Mouse (Mus musculus): Measurements from ENCODE around the gene BC030499. TPM values are rescaled to one million over a fixed set of nuclear protein-coding genes. Genes with fewer than 3 reads are reported as not detected.
A peak's percentile ranks its signal among the peaks of the same experiment; 100 is the strongest.

Gene BC030499
- polyA plus RNA-seq, 1 experiment from 2014 or later: 0.29 TPM

GRCm38 (mm10) chr11:78332676-78333075 lies 42.0 kb downstream of the BC030499 start:
- 90% methylated on average over 12 of the region's 12 CpGs for WGBS
- peaks cover 8% of the 10 kb centered on the region for H3K4me1 ChIP-seq
- H3K27me3 ChIP-seq (replicated peaks): no peaks in the 10 kb centered on the region
- peaks cover 49% of the 10 kb centered on the region for H3K36me3 ChIP-seq
- no peak for ATAC-seq (ENCODE audit: extremely low read depth, insufficient number of reproducible peaks, low FRiP score, low TSS enrichment)
- H3K9ac ChIP-seq: no peak overlapping the region
- H3K9me3 ChIP-seq: no peaks in the 10 kb centered on the region
- no peak overlapping the region for H3K4me3 ChIP-seq
- H3K27ac ChIP-seq (replicated peaks): no peak overlapping the region
- no peak overlapping the region for H3K4me2 ChIP-seq

GRCm38 (mm10) chr11:78333992-78334391 lies 43.4 kb downstream of the BC030499 start:
- no peaks in the 10 kb centered on the region for H3K27me3 ChIP-seq (replicated peaks)
- H3K36me3 ChIP-seq: peaks cover 61% of the 10 kb centered on the region
- 92% methylated on average over 5 of the region's 5 CpGs for WGBS
- peaks cover 5% of the 10 kb centered on the region for H3K4me1 ChIP-seq
- no peak overlapping the region for H3K4me2 ChIP-seq
- no peak overlapping the region for H3K27ac ChIP-seq (replicated peaks)
- no peak for ATAC-seq (ENCODE audit: extremely low read depth, insufficient number of reproducible peaks, low FRiP score, low TSS enrichment)
- H3K4me3 ChIP-seq: no peak overlapping the region
- no peaks in the 10 kb centered on the region for H3K9me3 ChIP-seq
- no peak overlapping the region for H3K9ac ChIP-seq

GRCm38 (mm10) chr11:78337040-78337439 lies 46.4 kb downstream of the BC030499 start:
- Histone ChIP-seq H3K27me3 (replicated peaks) (no peaks in the 10 kb centered on the region), H3K27ac (replicated peaks) (no peak overlapping the region), H3K36me3 (peaks cover 86% of the 10 kb centered on the region), H3K9ac (no peak overlapping the region), H3K4me2 (no peak overlapping the region), H3K4me3 (no peak overlapping the region), H3K9me3 (no peaks in the 10 kb centered on the region), H3K4me1 (no peaks in the 10 kb centered on the region)
- no peak for ATAC-seq (ENCODE audit: extremely low read depth, insufficient number of reproducible peaks, low FRiP score, low TSS enrichment)
- 86% methylated on average over 8 of the region's 8 CpGs for WGBS

GRCm38 (mm10) chr11:78341702-78342101 lies 51.1 kb downstream of the BC030499 start:
- WGBS: 59% methylated on average over 12 of the region's 12 CpGs
- peaks cover 36% of the 10 kb centered on the region for H3K4me1 ChIP-seq
- no peak overlapping the region for H3K4me3 ChIP-seq
- ATAC-seq (ENCODE audit: extremely low read depth, insufficient number of reproducible peaks, low FRiP score, low TSS enrichment): no peak
- H3K9me3 ChIP-seq: no peaks in the 10 kb centered on the region
- H3K9ac ChIP-seq: no peak overlapping the region
- H3K36me3 ChIP-seq: peaks cover 44% of the 10 kb centered on the region
- H3K27ac ChIP-seq (replicated peaks): no peak overlapping the region
- no peak overlapping the region for H3K4me2 ChIP-seq
- no peaks in the 10 kb centered on the region for H3K27me3 ChIP-seq (replicated peaks)

- peak within 1 kb of the TSS; percentile 88 for H3K27ac ChIP-seq (replicated peaks)
- peak within 1 kb of the TSS; percentile 94 for H3K4me3 ChIP-seq
- H3K36me3 ChIP-seq: peaks cover 43% of the 10 kb centered on the region
- no peaks in the 10 kb centered on the region for H3K9me3 ChIP-seq
- H3K4me2 ChIP-seq: peak within 1 kb of the TSS; percentile 94
- peaks cover 43% of the 10 kb centered on the region for H3K4me1 ChIP-seq
- no peaks in the 10 kb centered on the region for H3K27me3 ChIP-seq (replicated peaks)
- peak within 1 kb of the TSS; percentile 96 for H3K9ac ChIP-seq
- peak; percentile 83 for ATAC-seq (ENCODE audit: extremely low read depth, insufficient number of reproducible peaks, low FRiP score, low TSS enrichment)
- 1% methylated on average over 63 of the region's 66 CpGs for WGBS
Measured at GRCm38 (mm10) chr11:78343381-78344327, 53.0 kb downstream of the BC030499 start, which contains the start of gene Unc119. Gene Unc119 (plus strand): TSS chr11:78343482.

GRCm38 (mm10) chr11:78344328-78344889 lies 53.8 kb downstream of the BC030499 start:
- H3K9ac ChIP-seq: peak overlapping the region; percentile 96
- peak overlapping the region; percentile 94 for H3K4me3 ChIP-seq
- H3K27ac ChIP-seq (replicated peaks): peak overlapping the region; percentile 88
- peaks cover 40% of the 10 kb centered on the region for H3K36me3 ChIP-seq
- no peaks in the 10 kb centered on the region for H3K9me3 ChIP-seq
- H3K4me1 ChIP-seq: peaks cover 51% of the 10 kb centered on the region
- H3K4me2 ChIP-seq: peak overlapping the region; percentile 94
- no peaks in the 10 kb centered on the region for H3K27me3 ChIP-seq (replicated peaks)
- ATAC-seq (ENCODE audit: extremely low read depth, insufficient number of reproducible peaks, low FRiP score, low TSS enrichment): no peak
- WGBS: 42% methylated on average over 6 of the region's 6 CpGs

- peak overlapping the region; percentile 94 for H3K4me3 ChIP-seq
- ATAC-seq (ENCODE audit: extremely low read depth, insufficient number of reproducible peaks, low FRiP score, low TSS enrichment): no peak
- H3K4me1 ChIP-seq: peaks cover 57% of the 10 kb centered on the region
- H3K9me3 ChIP-seq: no peaks in the 10 kb centered on the region
- H3K27me3 ChIP-seq (replicated peaks): no peaks in the 10 kb centered on the region
- H3K4me2 ChIP-seq: peak overlapping the region; percentile 94
- peak overlapping the region; percentile 88 for H3K27ac ChIP-seq (replicated peaks)
- 31% methylated on average over 8 of the region's 8 CpGs for WGBS
- peak overlapping the region; percentile 96 for H3K9ac ChIP-seq
- H3K36me3 ChIP-seq: peaks cover 34% of the 10 kb centered on the region
Measured at GRCm38 (mm10) chr11:78344890-78345715, 54.5 kb downstream of the BC030499 start.

- Histone ChIP-seq H3K36me3 (peaks cover 27% of the 10 kb centered on the region), H3K4me3 (no peak overlapping the region), H3K4me2 (peak overlapping the region; percentile 94; the same call in 1 of the 2 replicates), H3K4me1 (peaks cover 59% of the 10 kb centered on the region), H3K27ac (replicated peaks) (peak overlapping the region; percentile 88), H3K9ac (peak overlapping the region; percentile 96), H3K9me3 (no peaks in the 10 kb centered on the region), H3K27me3 (replicated peaks) (no peaks in the 10 kb centered on the region)
- ATAC-seq (ENCODE audit: extremely low read depth, insufficient number of reproducible peaks, low FRiP score, low TSS enrichment): no peak
- 60% methylated on average over 7 of the region's 7 CpGs for WGBS
Measured at GRCm38 (mm10) chr11:78345801-78346200, 55.2 kb downstream of the BC030499 start.

Other genes starting within 250 kb of the BC030499 start
- 23.6 and 24.3 TPM in 2 replicates for gene Eral1, start 210.5 kb upstream of the BC030499 start, polyA plus RNA-seq (2015; fragmentation: Nextera tagmentation; extraction: Ambion mirVana)
- 16.5 and 17.7 TPM in 2 replicates for gene Fam222b, start 196.2 kb upstream of the BC030499 start, polyA plus RNA-seq (2015; fragmentation: Nextera tagmentation; extraction: Ambion mirVana)
- gene Traf4, start 125.3 kb upstream of the BC030499 start, polyA plus RNA-seq (2015; fragmentation: Nextera tagmentation; extraction: Ambion mirVana): 41.2 and 43.0 TPM in 2 replicates
- 12.7 and 13.2 TPM in 2 replicates for gene Nek8, start 114.2 kb upstream of the BC030499 start, polyA plus RNA-seq (2015; fragmentation: Nextera tagmentation; extraction: Ambion mirVana)
- gene Tlcd1, start 114.1 kb upstream of the BC030499 start, polyA plus RNA-seq (2015; fragmentation: Nextera tagmentation; extraction: Ambion mirVana): 14.3 and 14.7 TPM in 2 replicates
- gene Rpl23a, start 107.3 kb upstream of the BC030499 start, polyA plus RNA-seq (2015; fragmentation: Nextera tagmentation; extraction: Ambion mirVana): 833 and 868 TPM in 2 replicates
- 57.5 and 60.9 TPM in 2 replicates for gene Rab34, start 102.4 kb upstream of the BC030499 start, polyA plus RNA-seq (2015; fragmentation: Nextera tagmentation; extraction: Ambion mirVana)
- gene Proca1, start 97.4 kb upstream of the BC030499 start, polyA plus RNA-seq (2015; fragmentation: Nextera tagmentation; extraction: Ambion mirVana): 2.2 and 2.9 TPM in 2 replicates
- 54.1 and 60.7 TPM in 2 replicates for gene Sdf2, start 45.1 kb upstream of the BC030499 start, polyA plus RNA-seq (2015; fragmentation: Nextera tagmentation; extraction: Ambion mirVana)
- gene Supt6, start 44.9 kb upstream of the BC030499 start, polyA plus RNA-seq (2015; fragmentation: Nextera tagmentation; extraction: Ambion mirVana): 16.6 and 17.0 TPM in 2 replicates
- gene 2610507B11Rik, start 29.1 kb upstream of the BC030499 start, polyA plus RNA-seq (2015; fragmentation: Nextera tagmentation; extraction: Ambion mirVana): 56.4 and 59.8 TPM in 2 replicates
- 24.5 and 25.5 TPM in 2 replicates for gene Spag5, start 10.7 kb downstream of the BC030499 start, polyA plus RNA-seq (2015; fragmentation: Nextera tagmentation; extraction: Ambion mirVana)
- 22.1 and 22.5 TPM in 2 replicates for gene Aldoc, start 32.1 kb downstream of the BC030499 start, polyA plus RNA-seq (2015; fragmentation: Nextera tagmentation; extraction: Ambion mirVana)
- gene Pigs, start 37.6 kb downstream of the BC030499 start, polyA plus RNA-seq (2015; fragmentation: Nextera tagmentation; extraction: Ambion mirVana): 65.9 and 66.6 TPM in 2 replicates
- 42.8 and 44.6 TPM in 2 replicates for gene Unc119, start 52.6 kb downstream of the BC030499 start, polyA plus RNA-seq (2015; fragmentation: Nextera tagmentation; extraction: Ambion mirVana)
- 0.04 and 0.44 TPM in 2 replicates for gene Foxn1, start 95.7 kb downstream of the BC030499 start, polyA plus RNA-seq (2015; fragmentation: Nextera tagmentation; extraction: Ambion mirVana)
- not detected in 2 replicates for gene Slc13a2, start 131.4 kb downstream of the BC030499 start, polyA plus RNA-seq (2015; fragmentation: Nextera tagmentation; extraction: Ambion mirVana)
- gene Slc46a1, start 174.9 kb downstream of the BC030499 start, polyA plus RNA-seq (2015; fragmentation: Nextera tagmentation; extraction: Ambion mirVana): 6.9 and 7.3 TPM in 2 replicates
- 0.12 and 0.19 TPM in 2 replicates for gene Sarm1, start 206.9 kb downstream of the BC030499 start, polyA plus RNA-seq (2015; fragmentation: Nextera tagmentation; extraction: Ambion mirVana)
- gene Vtn, start 208.2 kb downstream of the BC030499 start, polyA plus RNA-seq (2015; fragmentation: Nextera tagmentation; extraction: Ambion mirVana): 2.1 and 9.3 TPM in 2 replicates
- gene Sebox, start 212.6 kb downstream of the BC030499 start, polyA plus RNA-seq (2015; fragmentation: Nextera tagmentation; extraction: Ambion mirVana): not detected in 2 replicates
- gene Tmem199, start 221.3 kb downstream of the BC030499 start, polyA plus RNA-seq (2015; fragmentation: Nextera tagmentation; extraction: Ambion mirVana): 43.9 and 45.6 TPM in 2 replicates
- gene Poldip2, start 221.4 kb downstream of the BC030499 start, polyA plus RNA-seq (2015; fragmentation: Nextera tagmentation; extraction: Ambion mirVana): 139 and 151 TPM in 2 replicates
- 71.9 and 77.1 TPM in 2 replicates for gene Tnfaip1, start 245.5 kb downstream of the BC030499 start, polyA plus RNA-seq (2015; fragmentation: Nextera tagmentation; extraction: Ambion mirVana)
- gene Ift20, start 245.5 kb downstream of the BC030499 start, polyA plus RNA-seq (2015; fragmentation: Nextera tagmentation; extraction: Ambion mirVana): 95.5 and 107 TPM in 2 replicates